Mouse (Mus musculus): Measurements from ENCODE around the gene Kirrel3. TPM values are rescaled to one million over a fixed set of nuclear protein-coding genes. Genes with fewer than 3 reads are reported as not detected.

The Kirrel3 gene
- polyA plus RNA-seq (2016; fragmentation: Nextera tagmentation; extraction: Ambion mirVana), result 4.0 and 5.5 TPM in 2 replicates

DNA sequence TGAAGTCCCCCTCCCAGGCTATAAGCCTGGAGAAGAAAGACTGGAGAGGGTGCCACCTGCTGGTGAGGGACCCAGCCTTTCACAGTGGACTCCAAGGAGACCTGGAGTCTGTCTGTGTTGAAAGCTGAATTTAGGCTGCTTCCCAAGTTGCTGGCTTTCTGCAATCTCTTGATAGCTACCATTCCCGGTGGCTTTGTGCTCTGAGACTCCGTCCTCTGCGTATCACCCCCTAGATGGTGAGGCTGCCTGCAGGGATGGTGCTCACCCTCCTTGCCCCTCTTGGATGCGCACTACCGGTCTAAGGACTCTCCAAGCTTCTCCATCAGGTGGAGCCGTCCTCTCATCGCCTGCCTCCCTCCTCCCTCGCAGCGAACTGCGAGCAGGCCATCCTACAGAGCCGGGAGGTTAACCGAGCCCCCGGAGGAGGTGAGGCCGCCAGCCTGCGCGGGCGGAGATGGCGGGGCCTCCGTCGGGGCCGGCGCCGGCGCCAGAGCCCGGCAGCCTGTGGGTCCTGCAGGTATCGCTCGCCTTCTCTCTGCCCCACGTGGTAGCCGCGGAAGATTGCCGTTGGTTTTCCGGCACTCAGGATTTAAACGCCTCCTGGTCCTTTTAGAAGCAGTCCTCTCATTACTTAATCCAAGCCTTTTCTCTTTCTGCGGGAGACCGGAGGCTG lies at the start of gene Kirrel3:
Gene Kirrel3, plus strand, starts transcription at position 136 of the 673 bp plus-strand sequence.
- DNase-seq (ENCODE audit: low spot score), result peak; percentile 76
- Histone ChIP-seq H3K27ac (replicated peaks) (peak within 1 kb of the TSS; percentile 83), H3K4me3 (peak within 1 kb of the TSS; percentile 65), H3K9me3 (replicated peaks) (no peaks in the 10 kb centered on the region), H3K27me3 (ENCODE audit: low read depth, poor library complexity, severe bottlenecking) (peaks cover 70% of the 10 kb centered on the region), H3K36me3 (no peaks in the 10 kb centered on the region), H3K4me1 (peaks cover 54% of the 10 kb centered on the region)
- under 1% methylated on average over 35 of the region's 35 CpGs for WGBS

DNA sequence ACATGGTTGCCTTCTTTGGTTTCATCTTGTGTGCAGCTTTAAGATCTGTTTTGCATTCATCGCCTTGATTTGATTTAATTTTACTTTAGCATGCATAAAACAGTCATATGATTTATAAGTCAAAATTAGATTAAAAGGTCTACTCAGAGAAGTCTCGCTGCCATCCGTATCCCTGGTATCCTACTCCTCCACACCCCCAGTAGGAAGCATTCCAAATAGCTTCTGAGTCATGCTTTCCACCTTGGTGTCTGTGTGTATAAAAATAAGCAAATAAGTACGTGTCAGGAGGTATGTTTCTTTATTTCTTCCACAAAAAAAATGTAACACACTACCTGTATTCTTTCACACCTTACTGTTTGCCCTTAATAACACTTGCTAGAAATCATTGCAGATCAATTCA lies 45.0 kb upstream of the Kirrel3 start:
- WGBS, result 87% methylated on average over 4 of the region's 4 CpGs

DNA sequence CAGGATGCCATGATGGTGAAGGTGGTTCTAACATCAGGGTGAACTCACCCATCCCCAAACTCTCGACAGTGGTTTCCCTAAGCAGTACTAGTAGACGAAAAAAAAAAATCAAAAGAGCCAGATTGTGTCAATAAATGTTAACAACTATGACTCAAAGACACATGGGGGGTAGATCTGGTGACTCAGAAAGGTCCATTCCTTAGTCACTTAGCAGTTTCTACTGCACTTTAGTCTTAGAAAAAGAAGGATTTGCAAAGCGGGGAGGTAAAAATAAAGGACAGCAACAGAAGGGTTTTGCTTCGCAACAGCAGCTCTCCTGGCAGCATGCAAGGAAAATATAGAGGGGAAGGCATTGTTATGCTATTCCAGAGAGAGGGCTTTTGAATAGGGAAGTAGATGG lies 41.7 kb upstream of the Kirrel3 start:
- Histone ChIP-seq H3K4me1 (peaks cover 3% of the 10 kb centered on the region; the same call in 1 of the 2 replicates), H3K27me3 (ENCODE audit: low read depth, poor library complexity, severe bottlenecking) (no peaks in the 10 kb centered on the region), H3K27ac (replicated peaks) (no peak overlapping the region), H3K4me3 (no peak overlapping the region), H3K9me3 (replicated peaks) (no peaks in the 10 kb centered on the region; the same call in 1 of the 2 replicates), H3K36me3 (no peaks in the 10 kb centered on the region)
- 77% methylated on average over 4 of the region's 4 CpGs for WGBS
- no peak for DNase-seq (ENCODE audit: low spot score)

More for the DNA sequence above, 45.0 kb upstream of the Kirrel3 start:
- H3K27ac ChIP-seq (replicated peaks), result no peak overlapping the region
- H3K4me1 ChIP-seq, result peaks cover 3% of the 10 kb centered on the region; the same call in 1 of the 2 replicates
- H3K27me3 ChIP-seq (ENCODE audit: low read depth, poor library complexity, severe bottlenecking), result no peaks in the 10 kb centered on the region
- DNase-seq (ENCODE audit: low spot score), result no peak
- no peaks in the 10 kb centered on the region for H3K36me3 ChIP-seq
- H3K9me3 ChIP-seq (replicated peaks), result no peaks in the 10 kb centered on the region; the same call in 1 of the 2 replicates
- no peak overlapping the region for H3K4me3 ChIP-seq

DNA sequence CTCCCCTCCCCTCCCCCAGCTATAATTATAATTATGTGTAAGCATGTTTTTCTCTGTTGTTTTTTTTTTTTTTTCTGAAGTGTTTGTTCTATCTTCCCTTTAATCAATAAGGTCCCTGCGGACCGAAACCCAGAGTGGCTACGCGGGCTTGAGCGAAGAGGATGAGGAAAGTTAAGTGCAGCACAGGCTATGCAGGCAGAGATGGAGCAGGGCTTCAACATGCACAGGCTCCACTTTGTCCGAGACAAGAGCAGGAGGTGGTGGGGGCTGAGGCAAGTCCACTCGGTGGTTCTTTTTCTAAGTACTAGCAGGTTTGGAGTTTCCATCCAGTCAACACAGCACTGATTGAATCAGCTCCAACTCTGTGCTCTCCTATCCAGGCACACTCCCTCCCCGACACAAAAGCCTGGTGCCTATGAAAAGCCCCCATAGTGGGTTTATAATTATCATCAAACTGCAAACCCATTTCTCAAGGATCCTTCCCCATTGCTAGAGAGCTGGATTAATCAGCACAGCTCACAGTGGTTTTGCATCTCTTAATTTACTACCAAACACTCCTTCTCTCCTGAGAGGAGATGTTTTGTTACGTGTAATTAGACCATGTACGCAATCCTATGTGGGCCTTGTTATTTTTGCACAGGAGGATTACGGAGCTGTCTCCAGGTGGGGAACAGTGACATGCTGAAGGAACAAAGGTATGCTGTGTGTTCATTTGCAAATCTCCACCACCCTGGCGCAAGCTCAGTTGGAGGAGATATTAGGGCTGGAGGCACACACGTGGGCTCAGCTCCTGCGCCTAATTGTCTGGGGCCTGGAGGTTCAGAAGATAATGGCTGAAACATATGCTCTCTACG lies 39.0 kb upstream of the Kirrel3 start:
- H3K9me3 ChIP-seq (replicated peaks), result no peaks in the 10 kb centered on the region
- H3K27ac ChIP-seq (replicated peaks), result no peak overlapping the region
- WGBS, result 72% methylated on average over 15 of the region's 15 CpGs
- no peaks in the 10 kb centered on the region for H3K27me3 ChIP-seq (ENCODE audit: low read depth, poor library complexity, severe bottlenecking)
- DNase-seq (ENCODE audit: low spot score), result no peak
- no peak overlapping the region for H3K4me3 ChIP-seq
- H3K36me3 ChIP-seq, result no peaks in the 10 kb centered on the region
- H3K4me1 ChIP-seq, result no peaks in the 10 kb centered on the region

DNA sequence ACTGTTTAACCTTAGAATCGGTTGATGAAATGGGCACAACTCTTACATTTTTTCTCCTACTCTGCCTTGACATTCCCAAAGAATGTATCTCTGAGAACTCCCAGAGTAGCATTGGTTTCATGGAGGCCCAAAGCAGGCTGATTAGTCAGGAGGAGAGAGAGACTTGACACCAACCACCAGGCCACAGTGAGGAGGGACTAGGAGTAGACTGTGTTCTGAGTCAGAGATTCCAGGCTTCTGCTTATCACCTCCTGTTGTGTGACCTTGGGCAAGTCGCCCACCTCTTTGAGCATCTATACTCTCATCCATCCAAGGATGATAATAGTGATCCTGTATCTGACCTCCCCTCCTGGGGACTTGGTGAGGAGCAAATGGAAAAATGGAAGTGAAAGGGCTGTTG lies 38.0 kb upstream of the Kirrel3 start:
- DNase-seq (ENCODE audit: low spot score), result no peak
- H3K4me1 ChIP-seq, result no peaks in the 10 kb centered on the region
- no peaks in the 10 kb centered on the region for H3K9me3 ChIP-seq (replicated peaks)
- WGBS, result 90% methylated on average over 2 of the region's 2 CpGs
- no peaks in the 10 kb centered on the region for H3K36me3 ChIP-seq
- H3K27me3 ChIP-seq (ENCODE audit: low read depth, poor library complexity, severe bottlenecking), result no peaks in the 10 kb centered on the region
- H3K27ac ChIP-seq (replicated peaks), result no peak overlapping the region
- H3K4me3 ChIP-seq, result no peak overlapping the region

DNA sequence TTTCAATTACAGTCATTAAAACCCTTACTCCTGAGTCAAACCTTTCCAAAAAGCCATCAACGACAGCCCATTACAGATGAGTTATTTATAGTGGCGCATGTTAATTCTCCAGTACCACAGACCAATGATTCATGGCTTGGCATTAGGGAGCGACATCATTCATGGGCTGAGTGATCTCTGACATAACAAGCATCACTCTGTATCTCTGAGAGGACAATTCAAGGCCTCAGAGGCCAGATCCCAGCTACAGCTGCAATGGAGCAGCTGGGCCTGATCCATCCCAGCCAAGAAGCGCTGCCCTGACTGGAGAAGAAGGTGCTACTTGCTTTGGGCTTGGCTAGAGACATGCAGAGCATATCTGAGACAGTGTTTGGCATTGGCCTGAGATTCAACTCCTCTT lies 37.2 kb upstream of the Kirrel3 start:
- no peak for DNase-seq (ENCODE audit: low spot score)
- Histone ChIP-seq H3K36me3 (no peaks in the 10 kb centered on the region), H3K27ac (replicated peaks) (no peak overlapping the region), H3K4me3 (no peak overlapping the region), H3K4me1 (no peaks in the 10 kb centered on the region), H3K27me3 (ENCODE audit: low read depth, poor library complexity, severe bottlenecking) (no peaks in the 10 kb centered on the region), H3K9me3 (replicated peaks) (no peaks in the 10 kb centered on the region)
- WGBS, result 94% methylated on average over 4 of the region's 4 CpGs

DNA sequence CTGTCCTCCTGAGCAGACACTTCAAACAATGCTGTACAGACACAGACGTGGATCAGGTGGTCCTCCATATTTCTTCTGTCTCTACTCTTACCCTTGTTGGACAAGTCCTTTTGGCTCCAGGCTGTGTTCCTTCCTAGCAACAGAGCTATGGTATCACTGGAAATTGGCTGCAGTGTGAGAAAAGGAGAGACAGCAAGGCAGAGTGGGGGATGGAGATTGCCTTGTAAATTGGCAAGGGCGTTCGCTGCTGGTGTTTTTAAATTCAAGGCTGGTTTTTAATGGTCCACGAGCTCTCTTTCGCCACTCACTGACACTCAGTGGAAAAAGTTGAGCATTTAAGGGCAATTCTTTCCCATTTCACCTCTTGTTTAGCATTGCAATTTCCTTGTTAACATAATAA lies 27.5 kb upstream of the Kirrel3 start:
- no peak overlapping the region for H3K4me3 ChIP-seq
- H3K36me3 ChIP-seq, result no peaks in the 10 kb centered on the region
- no peak overlapping the region for H3K27ac ChIP-seq (replicated peaks)
- H3K27me3 ChIP-seq (ENCODE audit: low read depth, poor library complexity, severe bottlenecking), result no peaks in the 10 kb centered on the region
- WGBS, result 77% methylated on average over 5 of the region's 5 CpGs
- no peak for DNase-seq (ENCODE audit: low spot score)
- H3K9me3 ChIP-seq (replicated peaks), result no peaks in the 10 kb centered on the region
- H3K4me1 ChIP-seq, result no peaks in the 10 kb centered on the region

DNA sequence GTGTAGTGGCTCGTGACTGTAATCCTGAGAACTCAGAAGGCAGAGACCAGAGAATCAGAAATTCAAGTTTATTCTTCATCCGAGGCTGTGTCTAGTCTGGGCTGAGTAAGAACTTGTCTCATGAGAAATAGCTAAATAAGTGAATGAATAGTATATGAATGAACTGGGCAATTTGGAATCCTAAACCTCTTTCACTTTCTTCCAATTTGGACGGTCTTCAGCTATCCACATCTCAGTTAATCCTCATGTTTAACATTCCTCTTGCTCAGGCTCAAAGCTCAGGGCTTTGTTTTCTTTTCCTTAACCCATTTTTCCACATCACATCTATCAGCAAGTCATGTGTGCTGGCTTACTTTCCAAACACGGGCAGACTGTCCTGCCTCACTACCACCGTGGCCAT lies 25.7 kb upstream of the Kirrel3 start:
- H3K4me3 ChIP-seq, result no peak overlapping the region

DNA sequence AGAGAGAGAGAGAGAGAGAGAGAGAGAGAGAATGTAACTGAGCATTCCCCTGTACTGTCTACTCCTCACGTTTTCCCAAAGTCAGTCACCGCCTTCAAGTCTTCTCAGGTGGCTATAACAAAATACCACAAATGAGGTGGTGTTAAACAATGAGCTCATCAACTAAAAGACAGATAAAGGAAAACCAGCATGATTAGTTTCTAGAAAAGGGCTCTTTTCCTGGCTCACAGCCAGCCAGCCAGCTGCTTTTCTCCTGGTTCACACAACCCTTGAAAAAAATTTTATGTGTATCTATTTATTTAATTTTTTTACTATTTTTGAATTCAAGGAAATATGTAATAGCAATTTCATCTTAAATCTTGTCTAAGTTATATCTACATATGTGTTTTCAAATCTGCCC lies 22.0 kb upstream of the Kirrel3 start:
- Histone ChIP-seq H3K4me3 (no peak overlapping the region), H3K4me1 (no peaks in the 10 kb centered on the region), H3K36me3 (no peaks in the 10 kb centered on the region), H3K27me3 (ENCODE audit: low read depth, poor library complexity, severe bottlenecking) (no peaks in the 10 kb centered on the region), H3K9me3 (replicated peaks) (no peaks in the 10 kb centered on the region), H3K27ac (replicated peaks) (no peak overlapping the region)
- WGBS, result 74% methylated on average over 2 of the region's 2 CpGs
- no peak for DNase-seq (ENCODE audit: low spot score)

More for the DNA sequence above, 25.7 kb upstream of the Kirrel3 start:
- Histone ChIP-seq H3K4me1 (no peaks in the 10 kb centered on the region), H3K27ac (replicated peaks) (no peak overlapping the region), H3K27me3 (ENCODE audit: low read depth, poor library complexity, severe bottlenecking) (no peaks in the 10 kb centered on the region), H3K9me3 (replicated peaks) (no peaks in the 10 kb centered on the region), H3K36me3 (no peaks in the 10 kb centered on the region)
- 67% methylated on average over 5 of the region's 5 CpGs for WGBS
- no peak for DNase-seq (ENCODE audit: low spot score)

DNA sequence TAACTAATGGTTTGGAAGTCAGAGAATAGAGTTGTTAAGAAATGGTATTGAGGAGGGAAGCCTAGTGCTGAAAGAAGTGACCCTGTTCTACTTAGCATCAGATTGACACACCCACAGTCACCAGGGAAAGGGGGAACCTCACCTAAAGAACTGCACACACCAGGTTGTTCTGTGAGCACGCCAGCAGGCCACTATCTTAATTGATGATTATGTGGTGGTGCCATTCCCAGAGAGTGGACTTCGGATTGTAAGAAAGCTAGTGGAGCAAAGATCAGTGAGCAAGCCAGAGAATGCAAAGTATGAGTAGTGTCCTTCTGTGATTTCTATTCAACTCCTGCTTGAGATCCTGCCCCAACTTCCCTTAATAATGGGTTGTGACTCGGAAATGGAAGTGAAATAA lies 19.6 kb upstream of the Kirrel3 start:
- Histone ChIP-seq H3K36me3 (no peaks in the 10 kb centered on the region), H3K9me3 (replicated peaks) (no peaks in the 10 kb centered on the region), H3K4me3 (no peak overlapping the region), H3K27ac (replicated peaks) (no peak overlapping the region), H3K27me3 (ENCODE audit: low read depth, poor library complexity, severe bottlenecking) (no peaks in the 10 kb centered on the region), H3K4me1 (no peaks in the 10 kb centered on the region)
- 83% methylated on average over 3 of the region's 3 CpGs for WGBS
- no peak for DNase-seq (ENCODE audit: low spot score)

DNA sequence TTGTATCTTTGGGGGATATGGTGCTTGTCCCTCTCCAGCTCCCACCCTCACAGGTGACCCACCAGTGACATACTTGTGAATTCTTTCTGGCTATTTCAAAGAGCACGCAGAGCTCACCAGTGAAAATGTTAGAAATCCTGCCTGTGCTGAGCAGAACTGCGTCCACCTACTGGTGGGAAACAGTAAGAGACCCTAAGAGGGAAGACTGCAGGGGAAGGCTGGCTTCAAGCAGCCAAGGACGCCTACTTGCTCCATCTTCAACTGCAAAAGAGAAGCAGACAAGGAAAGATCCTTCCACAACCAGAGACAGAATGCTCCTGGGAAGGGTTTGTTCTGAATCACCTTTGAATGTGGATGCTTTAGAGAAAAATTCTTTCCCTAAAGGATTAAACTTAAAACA lies 16.5 kb upstream of the Kirrel3 start:
- peaks cover 5% of the 10 kb centered on the region for H3K4me1 ChIP-seq
- WGBS, result 89% methylated on average over 3 of the region's 3 CpGs
- no peak overlapping the region for H3K27ac ChIP-seq (replicated peaks)
- H3K9me3 ChIP-seq (replicated peaks), result no peaks in the 10 kb centered on the region
- no peaks in the 10 kb centered on the region for H3K27me3 ChIP-seq (ENCODE audit: low read depth, poor library complexity, severe bottlenecking)
- H3K4me3 ChIP-seq, result no peak overlapping the region
- DNase-seq (ENCODE audit: low spot score), result no peak
- no peaks in the 10 kb centered on the region for H3K36me3 ChIP-seq

DNA sequence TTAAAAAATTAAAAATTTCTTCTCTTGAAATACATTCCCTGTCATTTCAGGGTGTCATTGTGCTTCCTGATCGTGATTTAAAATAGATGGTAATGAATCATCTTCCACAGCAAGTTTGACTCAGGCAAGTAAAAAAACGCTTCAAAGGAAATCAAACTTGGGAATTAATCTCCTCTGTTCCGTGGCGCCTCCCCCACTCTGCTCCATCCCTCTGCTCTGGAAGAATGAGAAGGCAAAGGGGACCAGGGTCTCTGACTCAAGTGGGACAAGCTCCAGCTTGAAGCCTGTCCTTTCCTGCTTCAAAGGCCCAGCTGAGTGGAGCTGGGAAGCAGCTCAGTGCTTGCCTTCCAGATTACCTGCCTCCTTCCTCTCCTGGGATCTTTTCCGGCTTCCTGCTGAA lies 9.5 kb upstream of the Kirrel3 start:
- Histone ChIP-seq H3K27me3 (ENCODE audit: low read depth, poor library complexity, severe bottlenecking) (no peaks in the 10 kb centered on the region), H3K36me3 (no peaks in the 10 kb centered on the region), H3K4me3 (no peak overlapping the region), H3K4me1 (peaks cover 9% of the 10 kb centered on the region), H3K9me3 (replicated peaks) (no peaks in the 10 kb centered on the region), H3K27ac (replicated peaks) (no peak overlapping the region)
- WGBS, result 55% methylated on average over 5 of the region's 5 CpGs
- DNase-seq (ENCODE audit: low spot score), result no peak

DNA sequence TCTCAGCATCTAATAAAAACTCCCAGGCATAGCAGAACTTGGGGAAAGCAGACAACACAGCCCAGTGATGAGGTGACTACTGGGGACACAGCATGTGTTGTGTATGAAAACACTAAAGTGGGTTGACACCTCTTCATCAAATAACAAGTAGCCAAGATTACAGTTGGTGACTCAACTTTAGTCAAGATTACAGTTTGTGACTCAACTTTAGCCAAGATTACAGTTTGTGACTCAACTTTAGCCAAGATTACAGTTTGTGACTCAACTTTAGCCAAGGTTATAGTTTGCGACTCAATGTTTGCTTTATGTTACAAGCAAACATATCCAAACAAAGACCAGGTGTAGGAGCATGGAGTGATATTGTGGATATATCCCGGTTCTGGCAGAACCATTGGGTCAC lies 7.2 kb upstream of the Kirrel3 start:
- WGBS, result 90% methylated on average over 2 of the region's 2 CpGs
- H3K27me3 ChIP-seq (ENCODE audit: low read depth, poor library complexity, severe bottlenecking), result no peaks in the 10 kb centered on the region
- DNase-seq (ENCODE audit: low spot score), result no peak
- H3K4me1 ChIP-seq, result peaks cover 14% of the 10 kb centered on the region
- no peak overlapping the region for H3K4me3 ChIP-seq
- H3K36me3 ChIP-seq, result no peaks in the 10 kb centered on the region
- no peak overlapping the region for H3K27ac ChIP-seq (replicated peaks)
- no peaks in the 10 kb centered on the region for H3K9me3 ChIP-seq (replicated peaks)
